Mouse (Mus musculus): ENCODE data around the gene Serbp1.

Gene Serbp1

DNA sequence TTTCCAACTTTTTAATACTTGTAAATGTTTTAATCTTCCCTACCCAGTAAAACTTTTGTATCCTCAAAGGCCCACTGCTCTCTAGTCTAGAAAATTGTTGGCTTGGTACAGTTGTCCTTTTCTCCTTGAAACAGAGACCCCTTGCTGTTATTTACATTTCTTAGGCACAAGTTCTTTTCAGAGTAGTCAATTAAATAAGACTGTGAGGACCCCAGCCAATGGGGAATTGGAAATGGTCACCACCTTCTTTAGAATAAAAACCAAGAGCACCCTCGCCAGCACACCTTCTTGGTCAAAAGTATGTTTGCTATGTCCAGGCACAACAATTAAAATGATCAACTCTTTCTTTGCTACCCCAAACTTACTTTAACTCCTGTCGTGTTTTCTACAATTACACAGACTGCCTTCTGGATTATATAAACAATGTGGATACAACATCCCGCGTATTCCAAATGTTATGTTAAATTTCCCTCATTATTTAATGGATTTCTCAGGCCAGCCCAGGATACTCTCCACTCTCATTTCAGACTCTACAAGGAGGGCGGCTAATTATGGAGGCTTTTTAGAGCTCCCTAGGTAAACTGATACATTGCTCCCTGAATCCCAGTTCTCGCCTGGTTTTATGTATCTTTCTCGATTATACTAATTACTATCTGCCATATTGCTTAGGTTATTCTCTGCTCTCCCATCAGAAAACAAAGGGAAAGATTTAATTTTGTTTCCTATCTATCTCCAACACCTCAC is 1.3 kb upstream of the Serbp1 start:
- no peak for DNase-seq

- DNase-seq: no peak
Measured at GRCm38 (mm10) chr6:67241263-67241662, 3.3 kb downstream of the Serbp1 start.

DNA sequence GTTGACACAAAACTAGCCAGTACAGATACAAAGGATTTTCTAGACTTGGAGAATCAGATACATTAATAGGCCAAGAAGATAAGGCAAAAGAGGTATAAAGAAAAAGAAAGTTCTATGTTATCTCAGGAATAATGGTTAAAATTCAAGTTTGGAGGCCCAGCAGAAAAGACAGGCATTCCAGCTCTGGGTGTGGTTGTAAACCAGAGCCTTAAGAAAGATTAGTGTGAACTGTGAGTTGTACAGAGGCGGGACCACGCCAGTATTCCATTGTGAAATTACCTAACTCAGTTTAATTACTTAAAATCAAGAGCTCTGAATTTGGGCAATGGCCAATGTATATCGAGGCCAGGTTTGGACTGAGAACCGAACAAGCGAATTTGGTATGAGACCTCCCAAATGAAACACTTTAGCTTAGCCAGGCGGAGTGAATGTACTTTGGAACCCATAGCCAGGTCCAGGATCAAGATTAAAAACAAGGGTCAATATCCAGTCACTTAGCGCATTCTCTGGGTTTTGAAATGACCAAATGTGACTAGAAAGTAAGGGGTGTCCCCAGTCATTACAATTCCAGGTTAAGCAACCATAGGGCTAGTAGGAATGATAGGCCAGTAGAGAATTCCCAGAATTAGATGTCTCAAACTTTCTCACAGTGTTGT is 5.9 kb downstream of the Serbp1 start:
- no peak for DNase-seq

- no peak for DNase-seq
Measured at GRCm38 (mm10) chr6:67244451-67244850, 6.5 kb downstream of the Serbp1 start.

GRCm38 (mm10) chr6:67251095-67251494 is 13.1 kb downstream of the Serbp1 start:
- DNase-seq: no peak

DNA sequence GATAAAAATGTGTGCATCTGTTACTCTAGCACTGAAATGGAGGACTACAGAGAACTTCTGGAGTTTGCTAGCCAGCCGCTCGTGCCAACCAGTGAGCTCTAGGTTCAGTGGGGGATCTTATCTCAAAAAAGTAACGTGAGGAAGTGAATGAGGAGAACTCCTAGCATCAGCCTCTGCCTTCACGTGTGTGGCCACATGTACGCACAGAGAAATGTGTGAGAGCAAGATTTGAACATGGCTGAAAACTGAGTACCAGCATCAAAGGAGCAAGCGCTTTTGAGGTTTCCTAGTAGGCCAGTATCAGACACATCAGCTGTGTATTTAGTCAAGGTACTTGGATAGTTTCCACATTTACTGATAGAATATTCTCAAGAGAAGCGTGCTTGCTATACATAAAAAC is 27.0 kb downstream of the Serbp1 start:
- DNase-seq: no peak

GRCm38 (mm10) chr6:67266159-67266657 is 28.2 kb downstream of the Serbp1 start:
- no peak for DNase-seq

DNA sequence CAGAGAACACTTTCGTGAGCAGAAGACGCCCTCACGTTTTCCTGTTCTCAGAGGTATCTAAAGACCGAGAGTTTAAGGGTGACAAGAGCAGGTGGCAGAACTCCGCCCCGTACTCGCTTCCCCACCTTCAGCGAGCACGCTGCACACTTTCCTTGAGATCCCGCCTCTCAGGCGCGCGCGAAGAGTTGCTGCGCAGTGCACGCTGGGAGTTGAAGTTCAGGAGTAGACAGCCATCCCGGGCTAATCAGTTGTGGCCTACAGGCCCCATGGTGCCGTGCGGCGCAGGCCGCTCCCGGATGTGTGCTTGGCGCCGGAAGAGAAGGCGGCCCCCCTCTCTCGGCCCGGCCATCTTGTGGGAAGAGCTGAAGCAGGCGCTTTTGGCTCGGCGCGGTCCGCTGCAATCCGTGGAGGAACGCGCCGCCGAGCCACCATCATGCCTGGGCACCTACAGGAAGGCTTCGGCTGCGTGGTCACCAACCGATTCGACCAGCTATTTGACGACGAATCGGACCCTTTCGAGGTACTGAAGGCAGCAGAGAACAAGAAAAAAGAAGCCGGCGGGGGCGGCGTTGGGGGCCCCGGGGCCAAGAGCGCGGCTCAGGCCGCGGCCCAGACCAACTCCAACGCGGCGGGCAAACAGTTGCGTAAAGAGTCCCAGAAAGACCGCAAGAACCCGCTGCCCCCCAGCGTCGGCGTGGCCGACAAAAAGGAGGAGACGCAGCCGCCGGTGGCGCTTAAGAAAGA is 28.9 kb downstream of the Serbp1 start:
- peak; percentile 98 for DNase-seq

GRCm38 (mm10) chr6:67267408-67268244 is 29.6 kb downstream of the Serbp1 start:
- DNase-seq: peak; percentile 11

DNA sequence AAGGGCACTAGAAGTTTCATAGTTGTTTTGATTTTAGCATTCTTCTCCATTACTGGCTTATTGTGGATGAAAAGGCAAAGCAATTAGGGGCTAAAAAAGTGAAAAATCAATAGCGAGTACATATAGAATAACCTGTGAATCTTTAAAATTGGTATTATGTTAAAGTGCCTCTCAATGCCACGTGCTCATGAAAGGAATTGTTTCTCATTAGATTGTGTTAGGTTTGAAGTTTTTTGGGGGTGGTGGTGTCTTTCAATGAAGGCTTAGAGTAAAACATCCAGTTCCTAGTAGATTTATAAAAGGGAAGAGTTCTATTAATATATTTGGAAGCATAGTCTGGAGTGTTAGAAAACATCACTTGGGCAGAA is 30.3 kb downstream of the Serbp1 start:
- DNase-seq: no peak

- DNase-seq: no peak
Measured at GRCm38 (mm10) chr6:67268983-67269382, 31.0 kb downstream of the Serbp1 start.

GRCm38 (mm10) chr6:67269459-67269858 is 31.5 kb downstream of the Serbp1 start:
- DNase-seq: no peak

DNA sequence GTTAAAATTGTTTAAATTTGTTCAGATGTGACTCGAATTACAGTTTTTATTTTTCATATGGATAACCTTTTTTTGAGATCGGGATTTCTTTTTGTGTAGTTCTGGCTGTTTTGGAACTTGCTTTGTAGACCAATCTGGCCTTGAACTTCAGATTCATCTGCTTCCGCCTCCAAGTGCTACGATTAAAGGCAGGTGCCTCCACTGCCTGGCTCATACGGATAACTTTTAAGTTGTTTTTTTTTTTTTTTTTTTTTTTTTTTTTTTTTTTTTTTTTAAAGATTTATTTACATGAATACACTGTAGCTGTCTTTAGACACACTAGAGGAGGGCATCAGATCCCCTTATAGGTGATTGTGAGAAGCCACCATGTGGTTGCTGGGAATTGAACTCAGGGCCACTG is 40.0 kb downstream of the Serbp1 start:
- no peak for DNase-seq

DNA sequence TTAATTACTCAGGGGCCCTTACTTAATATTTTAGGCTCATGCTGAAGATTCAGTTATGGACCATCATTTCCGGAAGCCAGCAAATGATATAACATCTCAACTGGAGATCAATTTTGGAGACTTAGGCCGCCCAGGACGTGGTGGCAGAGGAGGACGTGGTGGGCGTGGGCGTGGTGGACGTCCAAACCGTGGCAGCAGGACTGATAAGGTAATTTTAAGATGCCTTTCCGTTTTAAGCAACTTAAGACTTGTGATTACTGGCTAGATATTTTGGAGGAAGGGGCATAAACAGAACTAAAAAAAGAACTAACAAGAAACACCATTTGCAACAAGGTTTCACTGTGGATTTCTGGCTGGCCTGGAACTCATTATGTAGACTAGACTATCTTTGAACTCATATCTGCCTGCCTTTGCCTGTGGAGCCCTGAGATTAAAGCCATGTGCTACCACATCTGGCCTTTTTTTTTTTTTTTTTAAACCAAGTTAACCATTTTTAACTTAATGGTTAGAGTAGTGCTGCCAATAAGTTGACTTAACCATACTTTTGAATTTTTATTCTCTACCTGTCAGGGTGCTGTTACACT is 43.7 kb downstream of the Serbp1 start:
- no peak for DNase-seq

GRCm38 (mm10) chr6:67282897-67283296 is 44.9 kb downstream of the Serbp1 start:
- DNase-seq: no peak

DNA sequence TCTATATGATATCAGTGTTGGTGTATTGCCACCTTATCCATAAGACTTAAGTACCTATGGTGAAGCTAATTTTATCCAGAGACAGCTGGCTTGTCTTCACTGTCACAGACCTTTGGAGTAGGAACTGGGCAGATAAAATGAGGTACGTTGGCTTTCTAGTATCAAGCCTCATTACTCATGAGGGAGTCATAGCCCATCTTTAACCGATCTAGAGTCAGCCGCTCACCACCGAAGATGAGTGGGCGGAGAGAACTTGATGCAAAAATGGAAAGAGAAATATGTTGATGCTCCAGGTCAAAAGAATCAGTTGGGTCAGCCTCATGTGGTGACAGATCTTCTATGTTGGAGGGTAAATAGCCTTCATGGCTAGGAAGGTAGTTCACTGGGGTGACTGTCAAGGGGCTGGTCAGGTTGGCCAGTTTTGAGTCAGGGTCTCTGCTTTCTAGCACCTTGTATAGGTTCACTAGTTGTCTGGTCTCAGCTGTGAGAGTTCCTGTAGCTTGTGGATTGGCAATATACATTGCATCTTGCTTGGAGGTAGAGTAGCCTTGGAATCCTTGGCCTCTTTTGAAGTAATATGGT is 54.2 kb downstream of the Serbp1 start:
- no peak for DNase-seq

GRCm38 (mm10) chr6:67296126-67296525 is 58.1 kb downstream of the Serbp1 start:
- DNase-seq: no peak

DNA sequence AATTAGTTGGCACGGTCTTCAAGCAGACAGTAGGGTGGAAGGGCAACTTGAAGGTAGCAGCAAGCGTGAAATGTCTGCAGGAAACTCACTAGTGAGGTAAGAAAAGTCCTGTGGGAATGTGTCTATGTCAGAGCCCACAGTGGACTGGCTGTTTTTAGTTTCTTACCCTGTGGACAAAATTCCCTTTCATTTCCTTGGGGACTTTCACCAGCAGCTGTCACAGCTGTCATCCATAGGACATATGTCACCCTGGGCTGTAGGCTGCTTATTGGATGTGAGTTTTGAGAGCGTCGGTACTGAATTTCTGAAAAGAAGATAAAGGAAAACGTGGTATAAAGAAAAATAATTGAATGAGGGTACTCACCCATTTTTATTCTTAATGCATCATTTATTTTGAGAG is 60.8 kb downstream of the Serbp1 start:
- no peak for DNase-seq

DNA sequence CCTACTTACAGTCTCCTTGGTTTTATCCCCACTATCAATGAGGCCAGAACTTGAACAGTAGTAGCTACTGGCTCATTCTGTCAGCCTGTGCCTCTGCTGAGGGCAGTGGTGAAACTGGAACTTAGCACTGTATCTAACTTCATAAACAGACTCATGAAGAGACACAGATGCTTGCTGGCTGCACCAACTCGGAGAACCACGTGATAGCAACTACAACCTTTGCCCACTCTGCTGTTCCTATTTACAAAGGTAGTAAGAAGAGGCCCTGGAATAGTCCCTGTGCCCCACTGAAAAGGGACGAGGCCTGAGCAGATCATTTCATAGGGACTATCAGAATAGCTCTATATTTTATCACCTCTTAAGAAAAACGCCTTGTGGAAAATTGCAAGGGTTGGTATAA is 62.3 kb downstream of the Serbp1 start:
- DNase-seq: no peak

- no peak for DNase-seq
Measured at GRCm38 (mm10) chr6:67300710-67301163, 62.8 kb downstream of the Serbp1 start.

DNA sequence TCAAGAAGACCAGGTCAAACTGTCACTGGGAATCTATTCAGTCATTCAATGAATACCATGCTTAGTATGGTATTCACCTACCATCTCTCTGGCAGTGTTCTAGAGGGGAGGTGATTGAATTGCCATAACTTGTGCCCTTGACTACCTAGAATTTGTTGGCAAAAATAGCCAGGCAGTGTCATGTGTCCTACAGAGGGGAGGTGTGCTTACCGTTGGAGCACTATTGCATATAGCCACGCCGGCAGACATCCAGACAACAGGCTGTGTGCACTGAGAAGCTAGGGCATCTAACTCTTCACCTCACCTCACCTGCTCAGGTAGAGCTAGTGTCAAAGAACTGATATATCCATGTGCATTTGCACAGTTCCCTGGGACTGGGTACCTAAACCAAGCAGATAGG is 63.3 kb downstream of the Serbp1 start:
- DNase-seq: no peak

DNA sequence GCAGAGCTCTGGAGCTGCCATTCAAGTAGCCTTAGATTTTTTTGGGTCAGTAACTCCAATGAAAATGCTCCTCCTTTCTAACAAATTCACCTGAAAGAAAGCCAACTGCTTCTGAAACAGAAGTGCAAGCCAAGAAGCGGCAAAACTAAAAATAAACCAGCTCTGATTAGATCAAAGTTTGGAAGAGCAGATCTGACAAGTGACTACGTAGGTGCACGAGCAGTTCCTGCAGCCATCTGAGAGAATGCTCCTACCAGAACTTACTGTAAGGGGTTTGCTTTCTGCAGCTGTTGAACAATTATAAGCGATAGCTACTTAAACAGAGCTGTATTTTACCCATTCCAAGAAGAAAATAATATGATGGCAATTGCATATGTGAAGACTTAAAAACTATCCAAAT is 64.5 kb downstream of the Serbp1 start:
- no peak for DNase-seq
